Mouse (Mus musculus) kidney, postnatal 36 days (tissue): ENCODE data around the gene Ldlrad3.

Experiments
- DNase-seq, 2 experiments: peaks; one replicate each; pipeline ENCODE4 v3.0.0; 2021 to 2022; ENCODE audit warnings: mixed read lengths in 2 of 2

Gene Ldlrad3

GRCm38 (mm10) chr2:102113801-102114200, 72.4 kb downstream of the Ldlrad3 start:
- peak; percentile 43 to 50 for DNase-seq

- peak; percentile 88 to 92 for DNase-seq
Measured at GRCm38 (mm10) chr2:102113323-102113722, 72.9 kb downstream of the Ldlrad3 start.

- no peak for DNase-seq
Measured at GRCm38 (mm10) chr2:102111906-102112499, 74.2 kb downstream of the Ldlrad3 start.

- DNase-seq: no peak
Measured at GRCm38 (mm10) chr2:102110306-102110705, 75.9 kb downstream of the Ldlrad3 start.

- peak; percentile 42 to 46 for DNase-seq
Measured at GRCm38 (mm10) chr2:102107280-102107679, 78.9 kb downstream of the Ldlrad3 start.

GRCm38 (mm10) chr2:102106728-102107127, 79.5 kb downstream of the Ldlrad3 start:
- DNase-seq: no peak

GRCm38 (mm10) chr2:102105454-102105853, 80.7 kb downstream of the Ldlrad3 start:
- DNase-seq: no peak

GRCm38 (mm10) chr2:102103955-102104354, 82.2 kb downstream of the Ldlrad3 start:
- DNase-seq: no peak

- no peak for DNase-seq
Measured at GRCm38 (mm10) chr2:102100490-102100889, 85.7 kb downstream of the Ldlrad3 start.

GRCm38 (mm10) chr2:102099702-102100450, 86.3 kb downstream of the Ldlrad3 start:
- no peak for DNase-seq

- DNase-seq: no peak
Measured at GRCm38 (mm10) chr2:102099261-102099660, 86.9 kb downstream of the Ldlrad3 start.

GRCm38 (mm10) chr2:102094773-102095172, 91.4 kb downstream of the Ldlrad3 start:
- DNase-seq: peak; percentile 39 to 50

- no peak for DNase-seq
Measured at GRCm38 (mm10) chr2:102094281-102094680, 91.9 kb downstream of the Ldlrad3 start.

- no peak for DNase-seq
Measured at GRCm38 (mm10) chr2:102092579-102092978, 93.6 kb downstream of the Ldlrad3 start.

GRCm38 (mm10) chr2:102091516-102092350, 94.5 kb downstream of the Ldlrad3 start:
- DNase-seq: peak; percentile 58 to 85

- no peak for DNase-seq
Measured at GRCm38 (mm10) chr2:102087787-102088186, 98.4 kb downstream of the Ldlrad3 start.

GRCm38 (mm10) chr2:102086583-102086982, 99.6 kb downstream of the Ldlrad3 start:
- no peak for DNase-seq

- no peak for DNase-seq
Measured at GRCm38 (mm10) chr2:102082782-102083181, 103.4 kb downstream of the Ldlrad3 start.

- peak; percentile 72 to 85 for DNase-seq
Measured at GRCm38 (mm10) chr2:102077554-102077953, 108.6 kb downstream of the Ldlrad3 start.

- no peak for DNase-seq
Measured at GRCm38 (mm10) chr2:102076237-102076636, 109.9 kb downstream of the Ldlrad3 start.

GRCm38 (mm10) chr2:102073266-102074037, 112.7 kb downstream of the Ldlrad3 start:
- no peak for DNase-seq

- DNase-seq: no peak
Measured at GRCm38 (mm10) chr2:102072859-102073258, 113.3 kb downstream of the Ldlrad3 start.
